Mouse (Mus musculus): ENCODE measurements around the gene Saal1.
"Not testable (repeated sequence)": the region's sequence is repeated elsewhere in the genome, so short reads cannot be mapped to it uniquely, and the experiment has no call there.

The Saal1 gene

GRCm38 (mm10) chr7:46710390-46710844 lies at the start of gene Saal1:
Gene Saal1 (minus strand): TSS chr7:46710680.
- peak; percentile 80 for DNase-seq (ENCODE audit: low spot score)

GRCm38 (mm10) chr7:46751490-46751889 lies 41.0 kb upstream of the Saal1 start, which contains the start of gene Saa2:
Gene Saa2 (plus strand): TSS chr7:46751790.
- no peak for DNase-seq (ENCODE audit: low spot score)

- DNase-seq (ENCODE audit: low spot score): no peak
These were observed 38.0 kb upstream of the Saal1 start for GRCm38 (mm10) chr7:46748459-46748858.

GRCm38 (mm10) chr7:46746381-46746780 lies 35.9 kb upstream of the Saal1 start:
- DNase-seq (ENCODE audit: low spot score): no peak

GRCm38 (mm10) chr7:46745816-46746215 lies 35.3 kb upstream of the Saal1 start:
- peak; percentile 41 for DNase-seq (ENCODE audit: low spot score)

- not testable (repeated sequence) for DNase-seq (ENCODE audit: low spot score)
These were observed 32.4 kb upstream of the Saal1 start, which contains the start of gene Saa1 for GRCm38 (mm10) chr7:46742880-46743279. Gene Saa1 (minus strand): TSS chr7:46742980.

GRCm38 (mm10) chr7:46740041-46740440 lies 29.6 kb upstream of the Saal1 start:
- not testable (repeated sequence) for DNase-seq (ENCODE audit: low spot score)

- DNase-seq (ENCODE audit: low spot score): peak; percentile 62
These were observed 28.3 kb upstream of the Saal1 start for GRCm38 (mm10) chr7:46738561-46739460.

GRCm38 (mm10) chr7:46734983-46735382 lies 24.5 kb upstream of the Saal1 start:
- DNase-seq (ENCODE audit: low spot score): no peak

- no peak for DNase-seq (ENCODE audit: low spot score)
These were observed 22.0 kb upstream of the Saal1 start, which contains the start of gene Saa4 for GRCm38 (mm10) chr7:46732458-46732857. Gene Saa4 (minus strand): TSS chr7:46732603.

GRCm38 (mm10) chr7:46727584-46727983 lies 17.1 kb upstream of the Saal1 start:
- no peak for DNase-seq (ENCODE audit: low spot score)

GRCm38 (mm10) chr7:46724396-46724795 lies 13.9 kb upstream of the Saal1 start:
- DNase-seq (ENCODE audit: low spot score): no peak

- DNase-seq (ENCODE audit: low spot score): no peak
These were observed 13.4 kb upstream of the Saal1 start for GRCm38 (mm10) chr7:46723849-46724248.

GRCm38 (mm10) chr7:46723354-46723753 lies 12.9 kb upstream of the Saal1 start:
- DNase-seq (ENCODE audit: low spot score): no peak

- no peak for DNase-seq (ENCODE audit: low spot score)
These were observed 10.0 kb upstream of the Saal1 start for GRCm38 (mm10) chr7:46720460-46720859.

- peak; percentile 91 for DNase-seq (ENCODE audit: low spot score)
These were observed 9.0 kb upstream of the Saal1 start for GRCm38 (mm10) chr7:46719526-46719925.

- no peak for DNase-seq (ENCODE audit: low spot score)
These were observed 8.3 kb upstream of the Saal1 start for GRCm38 (mm10) chr7:46718591-46719270.

GRCm38 (mm10) chr7:46716897-46717296 lies 6.4 kb upstream of the Saal1 start:
- DNase-seq (ENCODE audit: low spot score): peak; percentile 70

GRCm38 (mm10) chr7:46715600-46715999 lies 5.1 kb upstream of the Saal1 start, which contains the start of gene Saa3:
Gene Saa3 (minus strand): TSS chr7:46715700.
- no peak for DNase-seq (ENCODE audit: low spot score)

- DNase-seq (ENCODE audit: low spot score): peak; percentile 71
These were observed 4.0 kb upstream of the Saal1 start for GRCm38 (mm10) chr7:46714518-46714917.

GRCm38 (mm10) chr7:46712250-46712649 lies 1.8 kb upstream of the Saal1 start:
- DNase-seq (ENCODE audit: low spot score): no peak

GRCm38 (mm10) chr7:46700521-46701025 lies 9.9 kb downstream of the Saal1 start:
- no peak for DNase-seq (ENCODE audit: low spot score)

Measured in lung, postnatal 25 days (tissue).